Mouse (Mus musculus) E14TG2a.4 (cell line): ENCODE data around the gene Ilf2.

Source experiments
- CTCF ChIP-seq: conservative IDR thresholded peaks from 2 replicates; pipeline ENCODE4 v1.5.1; 2014; ENCODE audit warnings: low read length
- NANOG ChIP-seq: IDR thresholded peaks from 2 replicates; pipeline ENCODE4 v1.6.1; 2014; ENCODE audit warnings: borderline replicate concordance, low read length, mixed read lengths

DNA sequence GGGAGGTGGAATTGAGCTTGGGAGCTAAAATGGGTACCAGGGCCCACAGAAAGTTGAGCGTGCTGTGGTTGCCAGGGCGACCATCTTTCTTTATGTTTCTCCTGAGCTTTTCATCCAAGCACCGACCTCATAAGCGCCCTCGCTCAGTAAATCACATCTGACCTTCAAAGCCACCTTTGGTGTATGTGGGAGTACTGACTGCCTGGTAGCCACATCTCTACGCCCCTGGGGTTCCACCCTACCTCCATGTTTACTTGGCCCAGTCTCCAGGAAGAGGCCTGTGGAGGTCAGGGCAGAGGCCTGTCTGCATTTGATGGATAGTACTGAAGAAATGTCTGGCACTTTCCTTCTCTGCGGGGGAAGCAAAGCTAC is 28.8 kb upstream of the Ilf2 start:
- no peak for TF ChIP-seq CTCF
- no peak for TF ChIP-seq NANOG
